Mouse (Mus musculus): ENCODE data around the gene Timp1. TPM values are rescaled to one million over a fixed set of nuclear protein-coding genes. Genes with fewer than 3 reads are reported as not detected.

Gene Timp1
- 10.3 and 10.6 TPM in 2 replicates for polyA plus RNA-seq (2016; fragmentation: Nextera tagmentation; extraction: Ambion mirVana)

DNA sequence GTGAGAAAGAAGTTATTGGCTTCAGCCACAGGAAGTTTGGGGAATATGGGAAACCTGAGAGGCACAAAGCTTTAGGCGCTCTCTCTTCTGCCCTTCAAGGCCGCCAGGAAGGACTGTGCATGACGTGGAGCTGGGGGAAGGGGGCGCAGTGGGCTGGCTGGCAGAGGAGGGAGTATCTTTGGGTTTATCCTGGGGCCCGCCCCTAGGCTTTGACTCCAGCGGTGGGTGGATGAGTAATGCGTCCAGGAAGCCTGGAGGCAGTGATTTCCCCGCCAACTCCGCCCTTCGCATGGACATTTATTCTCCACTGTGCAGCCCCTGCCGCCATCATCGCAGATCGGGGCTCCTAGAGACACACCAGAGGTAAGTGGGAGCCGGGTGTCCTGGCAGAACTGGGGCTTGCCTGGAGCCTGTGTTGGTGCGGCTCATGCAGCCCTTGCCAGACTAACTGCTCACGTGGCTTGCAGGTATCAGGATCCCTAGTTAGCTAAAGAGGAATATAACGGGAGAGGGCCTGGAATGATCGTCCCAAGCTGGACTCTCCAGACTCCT lies at the start of gene Timp1:
Gene Timp1 (plus strand): TSS at position 205 of the 552 bp plus-strand sequence.
- no peak within 1 kb of the TSS; the same call in 1 of the 2 replicates for H3K27ac ChIP-seq
- no peaks in the 10 kb centered on the region for H3K27me3 ChIP-seq (ENCODE audit: insufficient read depth, poor library complexity, severe bottlenecking)
- H3K9me3 ChIP-seq, result no peaks in the 10 kb centered on the region; the same call in 1 of the 2 replicates
- H3K36me3 ChIP-seq, result no peaks in the 10 kb centered on the region
- H3K4me3 ChIP-seq, result peak within 1 kb of the TSS; percentile 38
- 16% methylated on average over 18 of the region's 18 CpGs for WGBS
- peaks cover 14% of the 10 kb centered on the region for H3K4me1 ChIP-seq (replicated peaks)
- DNase-seq (ENCODE audit: low spot score), result peak; percentile 53

DNA sequence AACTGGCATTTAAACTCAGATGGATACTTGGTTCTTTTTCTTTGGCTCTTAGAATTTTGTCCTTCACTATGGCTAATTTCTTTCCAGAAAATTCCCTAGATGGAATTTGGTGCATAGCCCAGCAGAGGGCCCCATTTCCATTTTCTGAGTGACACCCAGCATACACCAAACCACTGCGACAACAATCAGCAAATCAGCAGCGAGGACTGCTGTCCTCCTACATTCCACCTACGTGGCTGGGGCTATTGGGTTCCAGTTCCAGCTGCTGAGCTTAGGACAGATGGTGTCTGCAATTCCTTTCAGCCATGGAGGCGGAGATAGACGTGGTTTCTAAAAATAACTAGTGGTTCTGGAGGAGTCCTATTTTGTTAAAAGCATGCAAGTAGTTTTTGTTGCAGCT lies 41.0 kb upstream of the Timp1 start:
- Histone ChIP-seq H3K4me3 (no peak overlapping the region), H3K36me3 (no peaks in the 10 kb centered on the region), H3K27ac (no peak overlapping the region), H3K27me3 (ENCODE audit: insufficient read depth, poor library complexity, severe bottlenecking) (no peaks in the 10 kb centered on the region), H3K4me1 (replicated peaks) (no peaks in the 10 kb centered on the region), H3K9me3 (no peaks in the 10 kb centered on the region)
- peak; percentile 44 for DNase-seq (ENCODE audit: low spot score)
- 39% methylated on average over 5 of the region's 5 CpGs for WGBS

DNA sequence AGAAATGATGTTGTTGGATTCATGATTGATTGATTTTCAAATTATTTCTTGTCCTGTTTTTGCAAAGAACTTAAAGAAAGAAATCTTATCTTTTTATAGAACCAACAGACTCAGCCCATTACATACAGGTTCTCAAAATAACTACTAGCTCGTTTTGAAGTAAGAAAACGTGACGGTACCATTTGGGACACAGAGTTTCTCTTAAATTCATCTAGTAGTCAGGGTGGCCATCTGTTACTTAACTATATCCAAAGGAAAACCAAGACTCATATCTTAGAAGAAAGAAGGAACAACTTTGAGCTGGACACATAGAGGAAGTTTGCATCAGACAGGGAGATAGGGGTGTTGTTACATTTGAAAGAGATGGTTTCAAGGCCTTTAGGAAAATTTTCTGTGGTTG lies 22.7 kb upstream of the Timp1 start:
- Histone ChIP-seq H3K9me3 (peaks cover 3% of the 10 kb centered on the region; the same call in 1 of the 2 replicates), H3K36me3 (peaks cover 25% of the 10 kb centered on the region), H3K4me3 (no peak overlapping the region), H3K27me3 (ENCODE audit: insufficient read depth, poor library complexity, severe bottlenecking) (no peaks in the 10 kb centered on the region), H3K27ac (no peak overlapping the region), H3K4me1 (replicated peaks) (0 out of 2 replicates have a peak, but pooled peaks cover 8% of the 10 kb centered on the region)
- WGBS, result 88% methylated on average over 3 of the region's 3 CpGs
- DNase-seq (ENCODE audit: low spot score), result no peak

DNA sequence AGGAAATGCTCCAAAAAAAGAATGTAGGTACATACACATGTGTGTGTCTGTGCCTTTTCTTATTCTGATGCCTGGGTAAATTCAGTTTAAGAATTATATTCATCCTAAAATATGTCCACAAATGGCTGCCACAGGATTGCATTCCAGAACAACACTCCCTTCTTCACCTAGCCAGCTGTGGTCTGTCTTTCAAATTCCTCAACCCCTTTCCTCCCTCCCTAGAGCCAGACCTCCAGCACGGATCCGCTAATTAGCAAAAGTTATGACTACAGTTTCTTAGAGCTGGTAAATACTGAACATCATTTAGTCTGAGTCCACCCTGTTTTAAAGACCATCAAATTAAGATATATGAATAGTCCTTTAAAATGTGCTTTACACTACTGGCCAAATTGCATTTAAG lies 22.1 kb upstream of the Timp1 start:
- peak overlapping the region; percentile 69 for H3K27ac ChIP-seq
- 20% methylated on average over 2 of the region's 2 CpGs for WGBS
- no peaks in the 10 kb centered on the region for H3K27me3 ChIP-seq (ENCODE audit: insufficient read depth, poor library complexity, severe bottlenecking)
- H3K36me3 ChIP-seq, result peaks cover 27% of the 10 kb centered on the region
- no peak for DNase-seq (ENCODE audit: low spot score)
- peak overlapping the region; percentile 69 for H3K4me3 ChIP-seq
- H3K9me3 ChIP-seq, result peaks cover 3% of the 10 kb centered on the region; the same call in 1 of the 2 replicates
- 0 out of 2 replicates have a peak, but pooled peaks cover 8% of the 10 kb centered on the region for H3K4me1 ChIP-seq (replicated peaks)

DNA sequence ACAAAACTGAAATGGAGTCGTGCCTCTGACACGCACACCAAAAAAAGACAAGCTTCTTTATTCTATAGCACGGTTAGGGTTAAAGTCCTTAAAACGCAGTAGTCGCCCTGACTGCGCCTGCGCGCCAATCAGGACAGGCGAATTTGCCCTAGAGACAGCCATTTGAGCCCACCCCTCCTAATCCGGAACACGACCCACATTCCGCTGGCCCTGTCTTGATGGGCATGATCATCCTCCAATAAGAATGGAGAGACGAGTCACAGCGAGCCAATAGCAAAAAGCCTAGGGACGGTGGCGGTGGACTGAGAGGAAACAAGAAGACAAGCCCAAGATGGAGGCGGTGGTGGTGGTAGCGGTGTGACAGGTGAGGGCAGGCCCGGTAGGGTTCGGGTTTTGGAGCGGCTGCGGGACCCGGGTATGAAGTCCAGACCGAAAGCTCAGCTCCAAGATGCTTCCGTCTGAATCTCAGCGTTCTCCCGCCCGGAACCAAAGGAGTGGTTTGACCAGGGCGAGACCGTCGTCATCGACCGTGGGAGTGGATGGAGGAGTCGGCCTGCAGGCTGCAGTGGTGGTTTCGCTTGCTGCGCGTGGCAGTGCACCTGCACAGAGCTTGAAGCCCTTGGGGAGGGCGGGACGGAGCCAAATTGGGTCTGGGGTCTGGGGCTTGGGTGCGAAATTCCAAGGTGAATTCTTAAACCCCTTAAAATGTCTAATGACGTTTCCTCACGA lies 21.5 kb upstream of the Timp1 start:
- Histone ChIP-seq H3K9me3 (peaks cover 3% of the 10 kb centered on the region; the same call in 1 of the 2 replicates), H3K27ac (peak overlapping the region; percentile 88), H3K4me3 (peak overlapping the region; percentile 69), H3K36me3 (peaks cover 33% of the 10 kb centered on the region), H3K27me3 (ENCODE audit: insufficient read depth, poor library complexity, severe bottlenecking) (no peaks in the 10 kb centered on the region), H3K4me1 (replicated peaks) (0 out of 2 replicates have a peak, but pooled peaks cover 8% of the 10 kb centered on the region)
- peak; percentile 87 for DNase-seq (ENCODE audit: low spot score)
- 16% methylated on average over 42 of the region's 42 CpGs for WGBS

- H3K4me3 ChIP-seq, result no peak overlapping the region
- no peak overlapping the region for H3K27ac ChIP-seq
- no peak for DNase-seq (ENCODE audit: low spot score)
- 0 out of 2 replicates have a peak, but pooled peaks cover 8% of the 10 kb centered on the region for H3K4me1 ChIP-seq (replicated peaks)
- peaks cover 70% of the 10 kb centered on the region for H3K36me3 ChIP-seq
- no peaks in the 10 kb centered on the region for H3K27me3 ChIP-seq (ENCODE audit: insufficient read depth, poor library complexity, severe bottlenecking)
- 93% methylated on average over 7 of the region's 7 CpGs for WGBS
- peaks cover 3% of the 10 kb centered on the region; the same call in 1 of the 2 replicates for H3K9me3 ChIP-seq
Measured at GRCm38 (mm10) chrX:20853794-20854193, 16.2 kb upstream of the Timp1 start.

- peaks cover 9% of the 10 kb centered on the region for H3K4me1 ChIP-seq (replicated peaks)
- no peak overlapping the region for H3K27ac ChIP-seq
- 54% methylated on average over 5 of the region's 5 CpGs for WGBS
- no peaks in the 10 kb centered on the region; the same call in 1 of the 2 replicates for H3K9me3 ChIP-seq
- no peak overlapping the region for H3K4me3 ChIP-seq
- DNase-seq (ENCODE audit: low spot score), result no peak
- no peaks in the 10 kb centered on the region for H3K27me3 ChIP-seq (ENCODE audit: insufficient read depth, poor library complexity, severe bottlenecking)
- H3K36me3 ChIP-seq, result peaks cover 28% of the 10 kb centered on the region
Measured at GRCm38 (mm10) chrX:20861453-20862104, 8.4 kb upstream of the Timp1 start.

GRCm38 (mm10) chrX:20862105-20863065 lies 7.6 kb upstream of the Timp1 start:
- Histone ChIP-seq H3K4me3 (no peak overlapping the region), H3K27me3 (ENCODE audit: insufficient read depth, poor library complexity, severe bottlenecking) (no peaks in the 10 kb centered on the region), H3K36me3 (peaks cover 22% of the 10 kb centered on the region), H3K4me1 (replicated peaks) (peaks cover 9% of the 10 kb centered on the region), H3K27ac (peak overlapping the region; percentile 62; the same call in 1 of the 2 replicates), H3K9me3 (no peaks in the 10 kb centered on the region; the same call in 1 of the 2 replicates)
- peak; percentile 9 for DNase-seq (ENCODE audit: low spot score)
- WGBS, result 41% methylated on average over 29 of the region's 29 CpGs

- Histone ChIP-seq H3K9me3 (no peaks in the 10 kb centered on the region; the same call in 1 of the 2 replicates), H3K36me3 (peaks cover 11% of the 10 kb centered on the region), H3K27me3 (ENCODE audit: insufficient read depth, poor library complexity, severe bottlenecking) (no peaks in the 10 kb centered on the region), H3K27ac (0 out of 2 replicates have a peak overlapping the region, but pooled peaks have one; percentile 62), H3K4me1 (replicated peaks) (peaks cover 9% of the 10 kb centered on the region), H3K4me3 (no peak overlapping the region)
- 78% methylated on average over 9 of the region's 9 CpGs for WGBS
- DNase-seq (ENCODE audit: low spot score), result no peak
Measured at GRCm38 (mm10) chrX:20863161-20864101, 6.5 kb upstream of the Timp1 start.

DNA sequence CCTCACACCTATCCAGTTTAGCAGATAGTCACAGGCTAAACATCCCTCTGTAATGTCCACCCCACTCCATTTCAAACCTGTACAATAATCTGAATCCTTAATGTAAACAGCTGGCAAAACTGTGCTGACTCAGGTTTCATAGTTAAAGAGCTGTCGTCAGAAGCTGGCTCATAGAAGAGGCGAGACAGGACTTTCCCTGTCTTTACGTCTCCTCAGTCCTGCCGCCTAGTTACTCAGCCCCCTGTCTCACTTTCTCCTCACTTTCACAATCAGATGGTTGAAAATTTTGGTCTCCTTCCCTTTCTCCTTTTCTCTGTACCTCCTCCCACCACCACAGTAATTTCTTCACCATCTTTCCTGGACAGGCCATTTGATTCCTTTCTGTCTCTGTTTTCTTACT lies 1.9 kb upstream of the Timp1 start:
- DNase-seq (ENCODE audit: low spot score), result no peak

DNA sequence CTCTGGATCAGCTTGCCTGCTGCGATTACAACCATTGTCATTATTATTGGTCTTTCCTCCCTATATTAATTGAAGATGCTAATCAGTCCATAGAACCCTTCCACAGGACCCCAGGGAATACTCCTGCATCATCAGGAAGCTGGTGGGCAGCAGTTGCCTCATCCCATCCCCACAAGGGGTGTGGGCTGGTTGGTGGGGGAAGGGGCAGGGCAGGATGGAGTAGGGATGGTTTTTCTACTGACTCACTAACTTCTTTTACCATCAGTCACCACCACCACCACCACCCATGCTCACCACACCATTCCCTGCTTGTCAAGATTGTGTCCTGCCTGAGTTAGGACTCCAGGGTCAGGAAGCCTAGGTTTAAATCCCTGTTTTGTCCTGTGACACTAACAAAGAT lies 763 bp upstream of the Timp1 start:
- Histone ChIP-seq H3K4me3 (no peak overlapping the region), H3K4me1 (replicated peaks) (peaks cover 14% of the 10 kb centered on the region), H3K9me3 (no peaks in the 10 kb centered on the region; the same call in 1 of the 2 replicates), H3K36me3 (no peaks in the 10 kb centered on the region), H3K27ac (no peak overlapping the region), H3K27me3 (ENCODE audit: insufficient read depth, poor library complexity, severe bottlenecking) (no peaks in the 10 kb centered on the region)
- no peak for DNase-seq (ENCODE audit: low spot score)
- 81% methylated on average over 1 of the region's 1 CpGs for WGBS

More for the DNA sequence above, 1.9 kb upstream of the Timp1 start:
- peaks cover 8% of the 10 kb centered on the region for H3K4me1 ChIP-seq (replicated peaks)
- 74% methylated on average over 4 of the region's 4 CpGs for WGBS
- no peaks in the 10 kb centered on the region; the same call in 1 of the 2 replicates for H3K9me3 ChIP-seq
- no peak overlapping the region for H3K4me3 ChIP-seq
- H3K36me3 ChIP-seq, result no peaks in the 10 kb centered on the region
- H3K27ac ChIP-seq, result no peak overlapping the region
- H3K27me3 ChIP-seq (ENCODE audit: insufficient read depth, poor library complexity, severe bottlenecking), result no peaks in the 10 kb centered on the region
